Mouse (Mus musculus) spleen, adult 12 weeks (tissue): ENCODE results near the gene Mgll.

Source experiments
- DNase-seq: peaks from one replicate; pipeline ENCODE4 v3.0.0; 2022; ENCODE audit warnings: low spot score

Mgll gene

DNA sequence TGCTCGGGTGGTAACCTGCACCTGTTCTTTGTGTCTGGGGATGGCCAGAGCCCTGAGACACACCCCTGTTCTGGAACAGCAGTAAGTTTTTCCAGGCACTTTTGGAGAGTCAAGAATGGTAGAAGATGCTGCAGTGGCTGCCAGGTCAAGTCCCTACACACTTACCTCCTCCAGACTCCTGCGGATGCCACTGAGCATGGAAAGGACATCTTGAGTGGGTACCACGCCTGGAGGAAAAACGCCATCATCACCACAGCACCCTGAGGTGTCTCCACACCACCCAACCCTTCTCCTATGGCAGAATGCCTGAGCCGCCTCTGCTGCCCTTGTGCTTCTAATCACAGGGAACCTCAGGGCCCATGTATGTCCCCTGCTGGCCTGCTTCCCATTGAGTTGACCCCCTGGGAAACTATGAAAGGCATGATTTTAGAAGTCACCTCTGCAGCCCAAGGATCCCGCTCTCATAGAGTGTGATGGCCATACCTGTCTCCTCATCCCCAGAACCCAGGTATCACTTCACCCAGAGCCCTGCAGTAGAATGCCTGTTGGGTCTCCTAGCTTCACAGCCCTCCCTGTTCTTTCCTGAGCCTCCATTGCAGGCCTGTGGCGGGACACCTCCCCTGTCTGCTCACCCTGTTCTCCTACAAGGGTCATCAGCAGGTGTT lies 120.8 kb downstream of the Mgll start:
- no peak for DNase-seq

DNA sequence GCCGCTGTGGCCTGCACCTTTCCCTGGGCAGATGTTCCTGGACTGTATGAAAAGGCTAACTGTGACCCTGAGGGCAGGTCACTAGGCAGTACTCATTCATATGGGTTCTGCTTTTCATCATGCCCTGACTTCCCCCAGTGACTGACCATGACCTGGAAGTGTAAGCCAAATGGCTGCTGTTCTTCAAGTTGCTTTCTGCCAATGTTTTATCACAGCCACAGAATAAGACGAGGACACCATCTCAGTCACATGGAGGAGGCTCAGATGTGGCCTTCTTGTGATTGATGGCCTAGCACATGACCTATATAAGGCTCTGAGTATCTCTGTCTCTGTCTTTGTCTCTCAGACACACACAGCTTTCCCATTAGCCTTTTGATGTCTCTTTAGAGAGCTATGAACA lies 123.4 kb downstream of the Mgll start:
- DNase-seq = no peak

DNA sequence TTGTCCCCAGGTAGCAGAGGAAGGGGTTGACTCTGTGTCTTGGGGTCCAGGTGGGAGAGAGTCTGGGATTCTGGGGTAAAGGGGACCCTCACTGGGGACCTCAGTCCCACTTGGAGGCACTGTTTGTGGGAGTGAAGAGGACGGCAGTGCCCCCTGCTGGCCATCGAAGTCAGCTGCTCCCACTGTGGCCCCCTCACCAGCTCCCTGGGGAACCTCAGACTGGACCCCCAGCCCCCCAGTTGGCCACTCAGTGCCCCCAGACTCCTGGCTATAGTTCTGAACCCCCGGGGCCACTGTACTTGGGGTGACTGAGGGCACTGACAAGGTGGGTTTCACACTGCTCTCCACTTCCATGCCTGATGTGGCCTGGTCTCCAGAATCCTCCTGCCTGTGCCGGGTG lies 125.1 kb downstream of the Mgll start:
- DNase-seq = peak; percentile 42

DNA sequence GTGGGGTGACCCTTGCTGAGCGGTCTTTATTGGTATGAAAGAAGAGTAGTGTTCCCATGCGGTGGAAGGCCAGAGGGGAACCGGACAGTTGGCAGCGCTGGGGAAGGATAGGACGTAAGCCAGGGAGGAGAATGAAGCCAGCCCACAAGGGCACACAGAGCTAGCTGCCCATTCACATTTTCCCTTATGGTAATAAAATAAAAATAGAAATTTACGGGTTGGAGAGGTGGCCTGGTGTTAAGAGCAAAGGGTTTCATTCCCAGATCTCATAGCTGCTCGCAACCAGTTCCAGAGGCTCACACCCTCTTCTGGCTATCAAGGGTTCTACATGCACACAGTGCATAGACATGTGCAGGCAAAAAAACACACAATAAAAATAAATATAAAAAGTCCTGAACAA lies 125.8 kb downstream of the Mgll start:
- DNase-seq = no peak

DNA sequence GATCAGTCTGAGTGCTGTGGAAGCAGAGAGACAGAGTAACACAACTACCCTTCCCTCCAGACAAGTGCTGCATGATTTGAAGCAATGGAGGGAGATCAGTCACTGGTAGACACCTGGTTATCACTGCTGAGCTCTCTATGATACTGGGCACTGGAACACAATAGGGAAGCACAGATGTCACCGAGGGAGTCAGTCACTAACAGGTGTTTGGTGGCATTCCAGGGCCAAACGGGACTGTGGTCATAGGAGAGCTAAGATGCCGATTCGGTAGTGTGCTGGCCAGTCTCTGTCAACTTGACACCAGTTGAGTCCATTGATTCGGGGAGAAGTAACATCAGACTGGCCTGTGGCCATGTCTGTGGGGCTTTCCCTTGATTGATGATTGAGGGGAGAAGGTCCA lies 130.3 kb downstream of the Mgll start:
- no peak for DNase-seq

DNA sequence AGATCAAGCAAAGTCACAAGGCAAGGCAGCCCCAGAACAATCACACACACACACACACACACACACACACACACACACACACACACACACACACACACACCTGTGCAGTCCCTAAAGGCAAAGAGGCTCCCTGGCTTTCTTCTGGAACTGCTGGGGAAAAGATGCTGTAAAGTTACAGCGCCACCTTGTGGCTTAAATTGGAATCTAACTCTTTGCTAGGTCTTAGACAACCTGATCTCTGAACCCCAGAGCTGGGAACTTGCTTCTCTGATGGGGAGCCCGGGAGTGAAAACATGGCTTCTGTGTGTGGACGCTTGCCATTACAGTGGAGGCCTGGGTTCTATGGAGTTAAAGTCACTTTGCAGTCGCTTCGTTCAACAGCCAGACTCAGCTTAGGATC lies 131.4 kb downstream of the Mgll start:
- peak; percentile 38 for DNase-seq

DNA sequence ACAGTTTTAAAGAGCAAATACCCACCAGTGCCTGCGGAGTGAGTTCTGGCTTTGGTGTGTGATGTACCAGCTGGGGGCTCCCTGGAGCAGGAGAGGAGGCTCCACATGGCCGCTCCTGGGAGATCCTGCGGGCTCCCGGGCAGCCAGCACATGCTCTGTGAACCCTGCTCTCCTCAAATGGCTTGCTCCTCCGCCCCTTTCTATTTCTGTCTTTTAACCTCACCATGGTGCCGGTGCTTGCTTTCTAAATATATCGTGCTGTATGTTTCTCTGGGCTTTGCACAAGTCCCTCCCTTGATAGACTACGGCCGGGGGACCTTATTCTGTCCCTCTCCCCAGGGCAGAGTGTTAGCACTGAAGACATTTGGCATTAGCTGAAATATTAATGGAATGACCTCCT lies 133.0 kb downstream of the Mgll start:
- DNase-seq = no peak

DNA sequence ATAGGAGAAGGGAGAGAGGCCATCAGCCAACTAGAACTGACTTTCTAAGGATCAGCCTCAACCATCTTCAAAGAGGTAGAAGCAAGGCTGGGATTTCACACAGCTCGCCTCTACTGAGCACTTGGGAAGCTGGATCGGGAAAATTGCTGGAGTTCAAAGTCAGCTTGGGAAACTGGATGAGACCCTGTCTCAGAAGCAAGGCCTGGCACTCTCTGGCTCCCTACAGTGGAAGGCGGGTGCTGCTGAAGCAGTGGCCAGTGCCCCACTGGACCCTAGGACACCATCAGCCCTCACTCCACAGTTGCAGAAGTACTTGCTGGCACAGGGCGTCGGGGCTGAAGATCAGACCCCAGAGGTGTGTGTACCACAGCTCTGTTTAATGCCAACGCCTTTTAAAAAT lies 133.6 kb downstream of the Mgll start:
- DNase-seq = no peak

DNA sequence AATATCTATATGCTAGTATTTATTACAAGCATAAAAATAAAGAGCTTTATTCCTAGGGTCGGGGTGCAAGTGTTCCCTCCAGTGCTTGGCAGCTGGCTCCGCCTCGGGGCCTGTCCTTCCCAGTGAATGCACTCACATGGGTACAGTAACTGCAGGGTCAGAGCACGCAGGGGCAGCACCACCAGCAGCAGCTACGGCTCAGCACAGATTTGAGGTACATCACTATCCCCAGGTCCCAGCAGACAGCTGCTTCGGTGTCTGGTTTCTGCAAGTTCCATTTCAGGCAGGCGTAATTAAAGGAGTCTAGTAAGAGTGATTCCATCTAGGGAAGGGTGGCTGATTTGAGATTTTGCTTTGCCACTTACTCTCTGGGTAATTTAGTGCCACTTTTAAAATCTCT lies 134.1 kb downstream of the Mgll start:
- DNase-seq = no peak

DNA sequence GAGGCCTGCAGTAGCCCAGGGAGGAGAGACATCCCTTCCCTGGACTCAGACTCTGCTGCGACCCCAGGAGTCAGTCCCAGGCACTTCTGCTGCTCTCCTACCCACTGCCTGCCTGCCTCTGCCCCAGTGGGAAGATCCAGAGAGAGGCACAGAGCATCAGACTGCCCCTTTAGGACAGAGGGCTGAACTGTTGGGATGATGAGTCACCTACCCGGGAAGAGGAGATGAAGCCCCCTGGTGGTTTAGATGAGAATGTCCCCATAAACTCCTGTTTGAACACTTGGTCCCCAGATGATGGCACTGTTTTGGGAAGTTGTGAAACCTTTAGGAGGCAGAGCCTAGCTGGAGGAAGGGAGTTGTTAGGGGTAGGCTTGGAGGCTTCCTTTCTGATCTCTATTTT lies 136.7 kb downstream of the Mgll start:
- no peak for DNase-seq

DNA sequence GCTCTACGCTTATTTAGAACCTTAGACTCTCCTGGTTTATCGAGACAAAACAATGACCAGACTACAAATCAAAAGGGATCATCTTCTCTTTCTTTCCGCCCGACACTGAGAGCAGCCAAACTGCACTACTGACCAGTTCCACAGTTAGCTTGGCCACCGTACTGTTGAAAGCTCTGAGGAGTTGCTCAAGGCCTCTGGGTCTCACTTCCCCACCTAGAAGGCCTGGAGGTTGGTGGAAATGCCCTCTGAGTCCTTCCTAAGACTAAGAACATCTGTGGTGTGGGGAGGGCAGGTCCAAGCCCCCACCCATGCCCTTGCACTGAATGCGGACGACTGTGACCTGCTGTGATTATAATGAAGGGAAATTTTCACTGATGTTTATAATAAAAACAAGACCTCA lies 141.5 kb downstream of the Mgll start:
- DNase-seq = no peak

DNA sequence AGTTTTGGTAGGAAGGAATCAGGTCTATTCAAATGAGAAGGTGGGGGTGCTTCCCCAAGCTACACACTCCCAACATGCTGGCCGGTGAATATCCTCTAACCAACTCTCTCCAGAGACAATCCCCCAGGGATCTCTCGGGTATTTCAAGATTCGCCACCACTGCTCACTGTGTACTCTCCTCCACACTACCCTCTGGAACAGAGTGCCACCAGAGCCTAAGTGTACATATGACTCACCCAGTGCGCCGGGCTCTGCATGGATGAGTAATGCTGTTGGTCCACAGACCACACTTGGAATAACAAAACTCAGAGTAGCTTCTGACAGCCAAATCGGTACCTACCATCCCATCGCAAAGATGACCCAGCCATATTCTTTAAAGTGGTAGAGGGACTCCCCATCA lies 145.2 kb downstream of the Mgll start:
- no peak for DNase-seq

DNA sequence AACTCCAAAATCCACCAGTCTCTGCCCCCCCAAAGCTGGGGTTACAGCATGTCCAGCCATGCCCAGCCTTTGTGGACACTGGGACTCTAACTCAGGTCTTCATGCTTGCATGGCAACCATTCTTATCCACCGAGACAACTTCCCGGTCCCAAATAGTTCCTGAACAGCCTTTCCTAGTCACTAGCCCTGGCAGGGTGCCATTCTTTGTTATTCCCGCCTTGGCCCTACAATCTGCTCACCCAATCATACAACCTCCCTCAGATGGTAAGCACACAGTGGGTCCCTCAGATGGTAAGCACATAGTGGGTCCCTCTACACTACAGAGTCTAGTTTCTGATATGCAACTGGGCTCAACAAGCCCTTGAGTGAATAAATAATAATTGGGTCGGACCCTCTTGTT lies 146.4 kb downstream of the Mgll start:
- DNase-seq = no peak

DNA sequence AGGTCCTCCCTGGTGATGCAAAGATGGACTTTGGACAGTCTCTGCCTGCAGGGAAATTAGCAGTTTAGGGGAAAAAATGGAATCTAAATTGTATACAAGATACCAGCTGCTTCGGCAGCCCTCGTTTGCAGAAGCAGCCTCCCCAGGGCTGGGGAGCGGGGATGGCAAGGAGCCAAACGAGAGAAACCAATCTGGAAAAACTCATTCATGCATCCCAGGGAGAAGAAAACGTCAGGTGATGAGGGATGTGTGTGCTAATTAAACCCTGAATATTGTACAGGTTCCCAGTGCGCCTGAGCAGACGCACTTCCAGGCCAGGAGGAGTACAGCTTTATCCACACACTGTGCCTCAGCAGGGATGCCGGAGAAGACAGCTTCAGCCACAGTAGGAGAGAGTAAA lies 147.3 kb downstream of the Mgll start:
- DNase-seq = no peak

DNA sequence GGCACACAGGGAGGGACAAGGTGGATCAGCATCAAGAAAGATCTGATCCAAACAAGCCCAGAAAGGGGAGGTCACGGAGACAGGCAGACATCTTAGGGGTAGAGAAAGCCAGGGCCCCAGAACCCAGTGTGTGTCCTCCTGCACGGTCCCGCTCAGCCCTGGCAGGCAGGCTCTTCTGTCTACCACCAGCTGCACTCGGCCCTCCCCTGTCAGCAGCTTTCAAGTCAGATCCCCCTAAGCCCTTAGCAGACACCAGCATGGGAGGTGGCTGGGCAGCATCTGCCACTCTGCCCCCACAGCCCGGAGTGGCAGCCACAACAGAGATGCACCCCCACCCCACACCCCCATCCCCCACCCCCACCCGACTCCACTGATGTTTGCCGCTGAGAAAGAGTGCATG lies 148.6 kb downstream of the Mgll start:
- DNase-seq = no peak

DNA sequence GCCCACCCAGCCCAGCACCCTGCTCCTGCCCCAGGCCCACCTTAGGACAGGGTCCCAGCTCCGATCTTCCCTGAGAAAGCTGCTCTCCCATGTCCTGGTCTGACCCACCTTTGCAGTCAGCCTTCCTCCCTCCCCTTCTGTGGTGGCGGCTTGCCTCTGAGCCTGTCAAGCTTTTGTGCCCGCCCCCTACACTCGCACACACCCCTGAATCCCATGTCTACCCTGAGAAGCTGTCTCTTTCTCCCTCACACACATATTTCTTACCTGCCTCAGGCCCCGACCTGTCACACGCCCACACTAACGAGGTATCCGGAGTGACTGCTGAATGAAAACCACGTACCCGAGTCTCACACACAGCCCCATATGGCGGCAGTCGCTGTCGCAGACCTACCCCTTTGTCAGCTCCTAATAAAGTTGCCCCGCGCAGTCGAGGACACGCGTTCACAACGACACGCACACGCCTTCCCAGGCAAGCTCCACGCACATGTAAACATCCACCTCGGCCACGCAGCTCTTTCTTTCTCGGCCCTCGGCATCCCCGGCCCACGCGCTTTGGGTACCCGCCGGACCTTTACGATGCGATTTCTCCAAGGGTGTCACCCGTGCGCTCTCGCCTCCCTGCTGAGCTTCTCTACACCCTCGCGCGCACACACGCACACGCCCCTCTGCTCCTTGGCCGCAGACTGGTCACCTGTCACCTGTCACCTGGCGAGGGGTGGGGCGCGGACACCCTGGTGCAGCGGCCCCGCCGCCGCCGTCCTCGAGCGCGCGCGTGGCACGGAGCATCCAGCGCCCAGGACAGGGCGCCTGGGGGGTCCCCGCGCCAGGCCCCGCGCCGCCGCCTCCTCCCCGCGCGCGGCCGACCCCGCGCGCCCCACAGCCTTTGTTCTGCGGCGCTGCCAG lies 150.0 kb downstream of the Mgll start:
- no peak for DNase-seq

DNA sequence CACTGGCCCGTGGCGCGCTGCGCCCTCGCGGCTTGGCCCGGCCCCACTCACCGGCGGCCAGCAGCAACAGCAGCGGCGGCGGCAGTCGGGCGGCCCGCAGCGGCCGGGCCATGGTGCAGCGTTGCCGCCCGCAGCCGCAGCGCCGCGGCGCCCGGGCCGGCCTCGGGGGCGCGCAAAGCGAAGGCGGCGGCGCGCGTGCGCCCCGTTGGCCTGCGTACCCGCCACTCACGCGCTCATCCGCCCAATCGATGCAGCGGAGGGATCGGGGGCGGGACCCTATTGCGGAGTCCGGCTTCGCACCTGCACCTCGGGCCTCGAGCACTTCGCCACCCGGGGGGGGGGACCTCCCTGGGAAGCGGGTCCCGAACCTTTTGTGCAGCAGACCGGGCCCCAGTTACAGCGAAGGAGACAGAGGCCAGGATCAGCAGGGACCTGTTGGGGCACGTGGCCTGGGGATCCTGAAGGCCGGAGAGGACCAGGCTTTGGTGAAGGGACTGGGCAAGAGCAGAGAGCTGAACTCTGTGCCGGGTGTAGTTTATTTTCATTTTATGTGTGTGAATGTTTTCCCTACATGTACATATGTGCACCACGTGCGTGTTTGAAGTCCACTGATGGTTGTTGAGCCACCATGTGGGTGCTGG lies 150.8 kb downstream of the Mgll start, which contains the start of gene Podxl2:
Gene Podxl2 (minus strand): TSS at position 177 of the 641 bp plus-strand sequence.
- DNase-seq = no peak
